Mouse (Mus musculus) stomach, embryonic 15.5 days (tissue): ENCODE results near the gene Runx1. TPM values are rescaled to one million over a fixed set of nuclear protein-coding genes. Genes with fewer than 3 reads are reported as not detected.

ENCODE experiments used
- ATAC-seq: fragments of 200-750 bp; cut with Nextera tagmentation; 2 replicates; pipeline ENCODE4 v1.8.0; 2017; ENCODE audit warnings: low read depth, moderate number of reproducible peaks, moderate TSS enrichment; ENCODE audit not compliant: insufficient read depth, low FRiP score
- H3K27ac ChIP-seq: fragments of 300-500 bp; sonication (generic); 2 replicates; pipeline ENCODE4 v1.5.1; 2015; ENCODE audit warnings: mild to moderate bottlenecking, inconsistent platforms
- H3K27me3 ChIP-seq: fragments of 300-500 bp; sonication (generic); replicated peaks from 2 replicates; pipeline ENCODE4 v1.6.1; 2015; ENCODE audit warnings: inconsistent platforms
- H3K36me3 ChIP-seq: fragments of 300-500 bp; sonication (generic); 2 replicates; pipeline ENCODE4 v1.6.1; 2015; ENCODE audit warnings: inconsistent platforms
- H3K4me1 ChIP-seq: fragments of 300-500 bp; sonication (generic); 2 replicates; pipeline ENCODE4 v1.6.1; 2015; ENCODE audit warnings: inconsistent platforms
- H3K4me2 ChIP-seq: fragments of 300-500 bp; sonication (generic); 2 replicates; pipeline ENCODE4 v1.6.1; 2015; ENCODE audit warnings: mild to moderate bottlenecking, inconsistent platforms
- H3K4me3 ChIP-seq: fragments of 300-500 bp; sonication (generic); replicated peaks from 2 replicates; pipeline ENCODE4 v1.5.1; 2015; ENCODE audit warnings: inconsistent platforms
- H3K9ac ChIP-seq: fragments of 300-500 bp; sonication (generic); 2 replicates; pipeline ENCODE4 v1.6.1; 2015; ENCODE audit warnings: inconsistent platforms
- H3K9me3 ChIP-seq: fragments of 300-500 bp; sonication (generic); 2 replicates; pipeline ENCODE4 v1.6.1; 2016; ENCODE audit warnings: inconsistent platforms
- WGBS: fragments of 180-500 bp; shearing (Covaris S2); methylation state at CpG from one replicate; pipeline ENCODE4 v1.1.7; 2015; 5-methylcytosine and 5-hydroxymethylcytosine counted together
- polyA plus RNA-seq: library from polyadenylated mRNA; unstranded; fragments of >200 nt; fragmentation: Nextera tagmentation; extraction: Ambion mirVana; gene quantifications from 2 replicates; pipeline ENCODE4 v1.2.1, GENCODE M21; 2015

The Runx1 gene
- 6.8 and 7.1 TPM in 2 replicates for polyA plus RNA-seq

DNA sequence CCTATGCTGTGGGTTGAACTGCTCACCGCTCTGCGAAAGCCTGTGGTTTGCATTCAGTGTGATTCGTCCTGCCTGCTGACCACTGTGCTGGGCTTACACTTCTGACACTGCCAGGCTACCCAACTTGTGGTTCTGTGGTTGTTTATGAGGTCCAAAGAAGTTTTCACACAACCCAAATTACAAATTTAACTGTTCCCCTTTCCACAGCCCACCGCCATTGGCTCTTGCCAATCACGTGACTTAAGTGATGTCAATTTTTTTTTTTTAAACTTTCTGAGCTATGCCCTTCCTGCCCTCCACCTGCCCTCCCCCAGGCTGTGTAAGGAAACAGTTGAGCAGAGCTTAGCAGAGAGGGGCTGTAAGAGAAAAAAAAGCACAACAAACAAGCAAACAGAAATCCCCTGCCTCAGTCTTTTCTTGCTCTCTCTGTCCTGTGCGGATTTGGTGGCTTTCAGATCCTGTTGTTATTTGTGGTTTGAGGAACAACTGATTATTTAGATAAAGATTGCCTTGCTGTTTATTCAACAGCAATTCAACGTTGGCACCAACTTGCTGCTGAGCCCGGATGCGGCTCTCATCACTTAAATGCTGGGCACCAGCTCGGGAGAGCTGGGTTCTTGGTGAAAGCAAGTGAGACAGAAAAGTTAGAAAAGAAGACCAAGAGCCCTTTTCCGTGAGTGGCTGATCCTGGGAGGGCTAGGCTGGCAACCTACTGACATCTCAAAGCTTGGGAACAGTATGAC is at the start of gene Runx1:
Runx1 (minus strand) TSS at position 242 of the 743 bp plus-strand sequence.
- Histone ChIP-seq H3K36me3 (no peaks in the 10 kb centered on the region), H3K9ac (no peak within 1 kb of the TSS), H3K9me3 (no peaks in the 10 kb centered on the region), H3K4me2 (no peak within 1 kb of the TSS; the same call in 1 of the 2 replicates), H3K27ac (no peak within 1 kb of the TSS), H3K4me1 (0 out of 2 replicates have a peak, but pooled peaks cover 5% of the 10 kb centered on the region), H3K4me3 (peak within 1 kb of the TSS; percentile 7; the same call in 1 of the 2 replicates), H3K27me3 (no peaks in the 10 kb centered on the region)
- no peak for ATAC-seq
- WGBS = 79% methylated on average over 11 of the region's 11 CpGs

DNA sequence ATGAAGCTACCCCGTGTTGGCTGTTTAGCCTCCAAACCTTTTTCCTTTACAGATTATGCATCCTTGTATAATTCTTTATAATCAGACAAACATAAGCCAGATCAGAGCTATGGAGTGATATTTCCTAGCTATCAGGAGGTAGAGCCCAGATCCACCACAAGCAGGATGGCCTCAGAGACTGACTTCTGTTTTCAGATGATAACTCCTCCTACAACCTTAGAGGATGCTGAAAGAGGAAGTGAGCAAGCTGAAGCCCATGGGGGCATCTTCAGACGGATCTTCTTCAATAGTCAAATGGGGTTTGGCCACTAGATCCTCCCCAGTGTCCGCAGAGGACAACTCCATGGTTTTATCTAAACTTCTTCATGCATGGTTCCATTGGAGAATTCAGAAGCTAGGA is 48.1 kb upstream of the Runx1 start:
- H3K9me3 ChIP-seq = no peaks in the 10 kb centered on the region
- H3K4me2 ChIP-seq = no peak overlapping the region
- no peak overlapping the region for H3K27ac ChIP-seq
- no peaks in the 10 kb centered on the region for H3K4me1 ChIP-seq
- no peak for ATAC-seq
- H3K9ac ChIP-seq = no peak overlapping the region
- WGBS = 81% methylated on average over 3 of the region's 3 CpGs
- H3K27me3 ChIP-seq = no peaks in the 10 kb centered on the region
- H3K4me3 ChIP-seq = no peak overlapping the region
- no peaks in the 10 kb centered on the region for H3K36me3 ChIP-seq

DNA sequence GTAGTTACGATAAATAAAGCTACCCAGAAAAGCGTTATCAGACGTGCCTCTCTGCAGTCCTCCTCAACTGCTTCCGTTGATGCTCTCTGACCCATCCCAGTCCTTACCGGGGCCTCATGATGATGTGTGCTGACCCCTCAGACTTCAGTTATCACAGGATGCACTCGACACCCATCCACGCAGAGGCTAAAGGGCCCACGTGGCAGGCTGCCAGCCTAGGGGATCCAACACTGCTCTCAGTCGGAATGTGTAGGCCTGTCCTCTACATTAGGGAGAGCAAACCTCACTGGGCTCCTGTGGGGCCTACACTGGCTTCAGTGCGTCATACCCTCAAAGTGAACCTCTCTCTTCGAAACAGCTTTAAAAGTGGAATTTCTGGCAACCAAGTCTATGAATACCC is 45.8 kb upstream of the Runx1 start:
- Histone ChIP-seq H3K9ac (no peak overlapping the region), H3K4me2 (no peak overlapping the region), H3K36me3 (no peaks in the 10 kb centered on the region), H3K9me3 (no peaks in the 10 kb centered on the region), H3K4me3 (no peak overlapping the region), H3K27me3 (no peaks in the 10 kb centered on the region), H3K4me1 (no peaks in the 10 kb centered on the region), H3K27ac (no peak overlapping the region)
- ATAC-seq = no peak
- 72% methylated on average over 11 of the region's 11 CpGs for whole genome bisulfite sequencing

DNA sequence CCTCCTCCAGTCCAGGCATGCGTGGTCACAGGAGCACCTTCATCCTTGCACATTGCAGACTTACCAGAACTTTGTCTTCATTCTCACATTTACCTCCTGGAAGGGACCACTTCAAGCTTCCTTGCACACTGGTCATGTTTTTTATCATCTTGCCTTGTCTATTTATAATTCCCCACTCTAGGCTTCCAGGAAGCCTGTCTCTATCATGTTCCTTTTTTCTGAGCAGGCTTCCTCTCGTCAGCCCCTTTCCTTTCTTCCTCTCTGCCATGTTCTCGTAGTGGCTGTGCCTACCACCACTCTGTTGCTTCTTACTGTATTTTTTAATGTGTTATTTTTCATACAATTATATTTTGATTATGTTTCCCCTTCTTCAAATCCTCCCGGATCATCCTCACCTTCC is 42.6 kb upstream of the Runx1 start:
- WGBS = 82% methylated on average over 4 of the region's 4 CpGs
- H3K27me3 ChIP-seq = no peaks in the 10 kb centered on the region

DNA sequence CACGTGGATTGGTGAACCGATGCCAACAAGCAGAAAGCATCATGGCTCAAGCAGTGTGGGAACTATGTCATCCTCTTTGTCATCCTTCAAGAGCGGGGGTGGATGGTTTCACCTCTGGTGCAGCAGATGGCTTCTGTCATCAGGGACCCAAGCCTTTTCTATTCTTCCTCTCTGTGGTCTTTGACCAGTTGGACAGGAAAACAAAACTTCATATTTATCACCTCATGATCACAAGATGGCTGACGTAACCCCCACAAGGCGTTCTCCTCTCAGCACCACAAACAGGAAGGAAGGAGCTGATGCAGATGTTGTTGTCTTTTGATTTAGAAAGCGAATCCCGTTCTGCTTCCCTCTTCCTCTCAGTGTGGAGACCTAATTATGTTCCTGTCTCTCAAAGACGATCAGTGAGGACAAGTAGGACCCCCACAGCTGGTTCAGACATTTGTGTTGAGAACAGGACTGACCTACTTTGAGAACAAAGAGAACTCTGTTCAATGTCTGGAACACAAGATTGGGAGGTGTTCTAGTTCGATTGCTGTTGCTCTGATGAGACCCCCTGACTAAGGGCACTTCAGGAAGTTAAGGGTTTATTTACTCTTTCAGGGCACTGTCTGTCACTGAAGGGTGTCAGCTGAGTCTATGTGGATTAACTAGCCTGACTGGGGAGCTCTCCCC is 41.4 kb upstream of the Runx1 start:
- WGBS = 65% methylated on average over 9 of the region's 9 CpGs
- H3K4me3 ChIP-seq = no peak overlapping the region
- H3K4me1 ChIP-seq = no peaks in the 10 kb centered on the region
- ATAC-seq = no peak
- H3K27me3 ChIP-seq = no peaks in the 10 kb centered on the region
- H3K9ac ChIP-seq = no peak overlapping the region
- no peak overlapping the region for H3K4me2 ChIP-seq
- H3K9me3 ChIP-seq = no peaks in the 10 kb centered on the region
- no peak overlapping the region for H3K27ac ChIP-seq
- no peaks in the 10 kb centered on the region for H3K36me3 ChIP-seq

More for the DNA sequence above, 42.6 kb upstream of the Runx1 start:
- Histone ChIP-seq H3K36me3 (no peaks in the 10 kb centered on the region), H3K27ac (no peak overlapping the region), H3K9ac (no peak overlapping the region), H3K4me1 (no peaks in the 10 kb centered on the region), H3K4me2 (no peak overlapping the region), H3K4me3 (no peak overlapping the region), H3K9me3 (no peaks in the 10 kb centered on the region)
- no peak for ATAC-seq

DNA sequence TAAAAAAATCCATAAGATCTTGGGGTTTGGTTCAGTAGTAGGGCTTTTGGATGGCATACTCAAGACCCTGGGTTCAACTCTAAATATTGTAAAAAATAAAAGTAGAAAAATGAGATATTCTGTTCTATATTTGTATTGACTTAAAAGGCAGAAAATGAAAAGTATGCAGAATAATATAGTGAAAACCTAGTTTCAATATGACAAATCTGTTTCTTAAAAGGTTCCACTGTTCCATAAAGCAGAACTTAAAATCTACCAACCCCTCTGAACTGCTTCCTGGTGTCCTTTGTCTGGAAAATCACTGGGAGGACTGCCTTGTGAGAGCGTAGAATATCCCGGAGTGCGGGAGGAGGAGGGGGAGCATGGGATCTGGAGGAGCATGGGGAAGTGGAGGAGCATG is 39.4 kb upstream of the Runx1 start:
- Histone ChIP-seq H3K27ac (no peak overlapping the region), H3K4me3 (no peak overlapping the region), H3K4me1 (no peaks in the 10 kb centered on the region), H3K9ac (no peak overlapping the region), H3K27me3 (no peaks in the 10 kb centered on the region), H3K9me3 (no peaks in the 10 kb centered on the region), H3K4me2 (no peak overlapping the region), H3K36me3 (no peaks in the 10 kb centered on the region)
- ATAC-seq = no peak
- 89% methylated on average over 3 of the region's 3 CpGs for WGBS

DNA sequence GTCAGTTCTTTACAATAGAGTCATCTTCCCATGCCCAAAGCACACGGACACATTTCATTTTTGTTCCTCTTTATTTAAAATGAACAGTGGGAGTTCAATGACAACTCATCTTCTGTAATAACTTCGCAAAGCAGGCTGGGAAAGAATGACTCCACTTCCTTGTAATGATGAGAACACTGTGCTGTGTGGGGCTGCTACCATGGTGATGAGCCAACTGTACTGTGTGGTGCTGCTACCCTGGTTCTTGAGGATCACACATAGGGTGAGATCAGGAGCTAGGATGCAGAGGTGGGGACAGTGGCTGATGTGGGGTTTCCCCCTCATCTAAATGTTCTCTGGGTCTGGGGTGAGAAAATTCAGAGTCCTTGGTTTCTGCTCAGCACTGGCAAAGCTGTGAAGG is 38.2 kb upstream of the Runx1 start:
- Histone ChIP-seq H3K36me3 (no peaks in the 10 kb centered on the region), H3K4me1 (no peaks in the 10 kb centered on the region), H3K27ac (no peak overlapping the region), H3K4me2 (no peak overlapping the region), H3K27me3 (no peaks in the 10 kb centered on the region), H3K9me3 (no peaks in the 10 kb centered on the region), H3K9ac (no peak overlapping the region), H3K4me3 (no peak overlapping the region)
- no peak for ATAC-seq
- WGBS = 69% methylated on average over 2 of the region's 2 CpGs

DNA sequence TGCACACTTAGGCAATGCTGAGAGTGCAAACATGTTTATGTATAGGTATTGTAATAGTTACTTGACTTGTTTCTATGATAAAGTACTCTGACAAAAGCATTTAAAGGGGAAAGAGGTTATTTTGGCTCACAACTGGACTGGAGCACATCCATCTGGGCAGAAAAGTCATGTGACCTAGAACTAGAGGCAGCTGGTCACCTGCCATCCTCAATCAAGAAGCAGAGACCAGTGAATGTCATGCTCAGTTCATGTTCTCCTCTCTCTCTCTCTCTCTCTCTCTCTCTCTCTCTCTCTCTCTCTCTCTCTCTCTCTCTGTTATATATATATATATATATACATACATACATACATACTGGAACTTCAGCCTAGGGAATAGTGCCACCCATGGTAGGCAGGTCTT is 37.2 kb upstream of the Runx1 start:
- Histone ChIP-seq H3K9ac (no peak overlapping the region), H3K27me3 (no peaks in the 10 kb centered on the region), H3K27ac (no peak overlapping the region), H3K4me2 (no peak overlapping the region), H3K9me3 (no peaks in the 10 kb centered on the region), H3K36me3 (no peaks in the 10 kb centered on the region), H3K4me3 (no peak overlapping the region), H3K4me1 (no peaks in the 10 kb centered on the region)
- ATAC-seq = no peak

DNA sequence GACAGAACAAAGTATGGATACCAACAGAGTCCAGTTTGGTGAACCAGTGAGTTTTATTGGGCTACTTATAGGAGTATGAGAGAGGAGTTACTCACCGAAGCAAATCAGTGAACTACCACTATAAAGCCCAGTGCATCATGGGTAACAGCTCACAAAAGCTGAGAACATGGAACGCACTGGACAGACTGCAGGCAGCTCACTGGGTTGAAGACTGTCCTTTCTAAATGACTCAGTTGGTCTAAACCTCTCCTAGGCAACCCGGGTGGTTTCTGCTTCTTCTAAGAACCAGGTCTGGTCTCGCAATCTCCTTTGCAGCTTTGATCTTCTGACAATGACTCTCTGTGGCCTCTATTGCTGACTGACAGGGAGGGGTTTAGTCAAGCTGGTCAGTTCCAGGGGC is 36.5 kb upstream of the Runx1 start:
- no peaks in the 10 kb centered on the region for H3K36me3 ChIP-seq
- H3K4me2 ChIP-seq = no peak overlapping the region
- no peak for ATAC-seq
- H3K27ac ChIP-seq = no peak overlapping the region
- no peaks in the 10 kb centered on the region for H3K9me3 ChIP-seq
- no peaks in the 10 kb centered on the region for H3K27me3 ChIP-seq
- no peaks in the 10 kb centered on the region for H3K4me1 ChIP-seq
- no peak overlapping the region for H3K9ac ChIP-seq
- H3K4me3 ChIP-seq = no peak overlapping the region
- WGBS = 85% methylated on average over 4 of the region's 4 CpGs

DNA sequence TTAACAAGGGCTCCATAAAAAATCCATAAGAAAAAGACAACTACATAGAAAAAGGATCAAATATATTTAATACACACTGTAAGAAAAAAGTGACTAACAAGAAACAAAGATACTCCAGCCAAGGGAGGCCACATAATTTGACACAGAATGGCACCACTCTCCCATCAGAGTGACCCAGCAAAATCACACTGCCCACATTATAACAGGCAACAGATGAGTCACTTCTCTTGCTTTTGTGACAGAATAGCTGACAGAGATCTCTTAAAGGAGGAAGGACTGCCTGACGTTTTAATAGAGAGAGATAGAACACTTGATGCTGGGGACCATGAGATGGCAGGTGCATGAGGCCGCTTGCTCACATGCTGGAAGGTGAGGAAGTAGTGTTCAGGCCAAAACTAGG is 35.6 kb upstream of the Runx1 start:
- 82% methylated on average over 2 of the region's 2 CpGs for WGBS

DNA sequence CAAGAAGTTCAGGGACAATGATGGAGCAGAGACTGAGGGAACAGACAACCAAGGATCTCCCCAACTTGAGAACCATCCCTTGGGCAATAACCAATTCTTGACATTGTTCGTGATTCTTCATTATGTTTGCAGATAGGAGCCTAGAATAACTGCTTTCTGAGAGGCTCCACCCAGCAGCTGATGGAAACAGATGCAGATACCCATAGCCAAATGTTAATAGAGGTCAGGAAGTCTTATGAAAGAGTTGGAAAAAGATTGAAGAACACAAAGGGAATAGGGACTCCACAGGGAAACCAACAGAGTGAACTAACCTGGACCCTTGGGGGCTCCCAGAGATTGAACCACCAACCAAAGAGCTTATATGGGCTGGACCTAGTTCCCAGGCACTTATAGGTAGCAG is 34.7 kb upstream of the Runx1 start:
- no peak overlapping the region for H3K4me2 ChIP-seq
- H3K9me3 ChIP-seq = no peaks in the 10 kb centered on the region
- H3K27me3 ChIP-seq = no peaks in the 10 kb centered on the region
- no peak overlapping the region for H3K4me3 ChIP-seq
- no peak overlapping the region for H3K9ac ChIP-seq
- H3K36me3 ChIP-seq = no peaks in the 10 kb centered on the region
- no peak overlapping the region for H3K27ac ChIP-seq
- ATAC-seq = no peak
- no peaks in the 10 kb centered on the region for H3K4me1 ChIP-seq
- WGBS = 67% methylated on average over 1 of the region's 1 CpGs

More for the DNA sequence above, 35.6 kb upstream of the Runx1 start:
- H3K4me1 ChIP-seq = no peaks in the 10 kb centered on the region
- no peak overlapping the region for H3K27ac ChIP-seq
- no peaks in the 10 kb centered on the region for H3K36me3 ChIP-seq
- H3K4me3 ChIP-seq = no peak overlapping the region
- no peaks in the 10 kb centered on the region for H3K27me3 ChIP-seq
- H3K9ac ChIP-seq = no peak overlapping the region
- no peak for ATAC-seq
- no peak overlapping the region for H3K4me2 ChIP-seq
- H3K9me3 ChIP-seq = no peaks in the 10 kb centered on the region

DNA sequence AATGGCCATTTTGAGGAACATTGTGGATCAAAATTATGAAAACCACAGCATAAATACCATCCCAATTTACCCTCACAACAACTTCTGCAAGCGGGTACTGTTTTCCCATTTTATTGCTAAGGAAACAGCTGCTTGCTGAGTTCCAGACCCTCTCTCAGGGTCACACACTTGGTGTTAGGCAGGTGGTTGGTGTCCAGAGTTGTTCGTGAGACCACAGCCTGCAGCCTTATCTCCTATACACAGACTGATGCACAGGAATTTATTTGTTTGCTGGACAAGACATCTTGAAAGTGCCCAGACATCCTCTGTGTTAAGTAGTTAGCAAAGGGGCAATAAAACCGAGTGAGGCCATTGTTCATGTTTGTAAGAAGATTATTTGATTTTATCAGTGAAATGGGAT is 30.8 kb upstream of the Runx1 start:
- Histone ChIP-seq H3K9ac (no peak overlapping the region), H3K4me1 (no peaks in the 10 kb centered on the region), H3K27ac (no peak overlapping the region), H3K36me3 (no peaks in the 10 kb centered on the region), H3K9me3 (no peaks in the 10 kb centered on the region), H3K27me3 (no peaks in the 10 kb centered on the region), H3K4me2 (no peak overlapping the region), H3K4me3 (no peak overlapping the region)
- ATAC-seq = no peak
- 53% methylated on average over 3 of the region's 3 CpGs for WGBS
